Mouse (Mus musculus) T-helper 2 cell (primary cell): ENCODE measurements around the gene Cfap206.
"Not testable (repeated sequence)": the region's sequence is repeated elsewhere in the genome, so short reads cannot be mapped to it uniquely, and the experiment has no call there.

Source experiments
- in situ Hi-C: fragments of 300-600 bp; cut with MboI, MseI; formaldehyde crosslinking; loops from one replicate; pipeline ENCODE4 v1.15.1; 2025; ENCODE audit warnings: high pct_unique_total_duplicates

Gene Cfap206

GRCm38 (mm10) chr4:34729851-34730341 lies at the start of gene Cfap206:
TSS of gene Cfap206 (minus strand) at chr4:34730206.
- in situ Hi-C loops: no loop called here

- in situ Hi-C loops: no loop called here
Measured at GRCm38 (mm10) chr4:34777677-34778527, 47.9 kb upstream of the Cfap206 start, which contains the start of gene Smim8. TSS of gene Smim8 (minus strand) at chr4:34778423.

GRCm38 (mm10) chr4:34771652-34772371 lies 41.8 kb upstream of the Cfap206 start:
- in situ Hi-C loops: no loop called here

GRCm38 (mm10) chr4:34756163-34756562 lies 26.2 kb upstream of the Cfap206 start, which contains the start of gene Gm136:
TSS of gene Gm136 (minus strand) at chr4:34756263.
- in situ Hi-C loops: no loop called here

- in situ Hi-C loops: no loop called here
Measured at GRCm38 (mm10) chr4:34749236-34749635, 19.2 kb upstream of the Cfap206 start.

- in situ Hi-C loops: no loop called here
Measured at GRCm38 (mm10) chr4:34734461-34734860, 4.5 kb upstream of the Cfap206 start.

- in situ Hi-C loops: not testable (repeated sequence)
Measured at GRCm38 (mm10) chr4:34733415-34733814, 3.4 kb upstream of the Cfap206 start.

GRCm38 (mm10) chr4:34725710-34726109 lies 4.3 kb downstream of the Cfap206 start:
- in situ Hi-C loops: not testable (repeated sequence)

- in situ Hi-C loops: no loop called here
Measured at GRCm38 (mm10) chr4:34724306-34724705, 5.7 kb downstream of the Cfap206 start.

GRCm38 (mm10) chr4:34723186-34723585 lies 6.8 kb downstream of the Cfap206 start:
- in situ Hi-C loops: no loop called here

GRCm38 (mm10) chr4:34720127-34720895 lies 9.7 kb downstream of the Cfap206 start:
- in situ Hi-C loops: no loop called here

- in situ Hi-C loops: no loop called here
Measured at GRCm38 (mm10) chr4:34719421-34719820, 10.6 kb downstream of the Cfap206 start.

- in situ Hi-C loops: no loop called here
Measured at GRCm38 (mm10) chr4:34715062-34715461, 14.9 kb downstream of the Cfap206 start.

GRCm38 (mm10) chr4:34708127-34708526 lies 21.9 kb downstream of the Cfap206 start:
- in situ Hi-C loops: no loop called here

GRCm38 (mm10) chr4:34707248-34707647 lies 22.8 kb downstream of the Cfap206 start:
- in situ Hi-C loops: no loop called here

GRCm38 (mm10) chr4:34703029-34703428 lies 27.0 kb downstream of the Cfap206 start:
- in situ Hi-C loops: no loop called here

- in situ Hi-C loops: no loop called here
Measured at GRCm38 (mm10) chr4:34702231-34702630, 27.8 kb downstream of the Cfap206 start.

- in situ Hi-C loops: no loop called here
Measured at GRCm38 (mm10) chr4:34701528-34701927, 28.5 kb downstream of the Cfap206 start.

GRCm38 (mm10) chr4:34688021-34688420 lies 42.0 kb downstream of the Cfap206 start:
- in situ Hi-C loops: no loop called here

- in situ Hi-C loops: no loop called here
Measured at GRCm38 (mm10) chr4:34686874-34687567, 43.0 kb downstream of the Cfap206 start, which contains the start of gene Slc35a1. TSS of gene Slc35a1 (minus strand) at chr4:34687438.

GRCm38 (mm10) chr4:34680530-34680929 lies 49.5 kb downstream of the Cfap206 start:
- in situ Hi-C loops: no loop called here
